Mouse (Mus musculus): Measurements from ENCODE around the gene Eif5a2.
"Not testable (repeated sequence)": the region's sequence is repeated elsewhere in the genome, so short reads cannot be mapped to it uniquely, and the experiment has no call there.

The Eif5a2 gene

GRCm38 (mm10) chr3:28780994-28781393, at the start of gene Eif5a2:
Eif5a2 (plus strand) TSS chr3:28781276.
- peak; percentile 76 for DNase-seq (ENCODE audit: low read depth, low spot score)

- peak; percentile 9 for DNase-seq (ENCODE audit: low read depth, low spot score)
These were observed 46.4 kb upstream of the Eif5a2 start for GRCm38 (mm10) chr3:28734712-28735111.

- DNase-seq (ENCODE audit: low read depth, low spot score), result no peak
These were observed 44.1 kb upstream of the Eif5a2 start for GRCm38 (mm10) chr3:28736981-28737380.

GRCm38 (mm10) chr3:28740353-28740752, 40.7 kb upstream of the Eif5a2 start:
- no peak for DNase-seq (ENCODE audit: low read depth, low spot score)

- DNase-seq (ENCODE audit: low read depth, low spot score), result no peak
These were observed 37.8 kb upstream of the Eif5a2 start for GRCm38 (mm10) chr3:28743251-28743650.

GRCm38 (mm10) chr3:28745835-28746483, 35.1 kb upstream of the Eif5a2 start:
- DNase-seq (ENCODE audit: low read depth, low spot score), result peak; percentile 77

GRCm38 (mm10) chr3:28748151-28748550, 32.9 kb upstream of the Eif5a2 start:
- no peak for DNase-seq (ENCODE audit: low read depth, low spot score)

- DNase-seq (ENCODE audit: low read depth, low spot score), result no peak
These were observed 32.1 kb upstream of the Eif5a2 start for GRCm38 (mm10) chr3:28748956-28749355.

GRCm38 (mm10) chr3:28755477-28755876, 25.6 kb upstream of the Eif5a2 start:
- DNase-seq (ENCODE audit: low read depth, low spot score), result no peak

GRCm38 (mm10) chr3:28761225-28761789, 19.8 kb upstream of the Eif5a2 start:
- no peak for DNase-seq (ENCODE audit: low read depth, low spot score)

- no peak for DNase-seq (ENCODE audit: low read depth, low spot score)
These were observed 14.1 kb upstream of the Eif5a2 start for GRCm38 (mm10) chr3:28766935-28767334.

GRCm38 (mm10) chr3:28768222-28768621, 12.9 kb upstream of the Eif5a2 start:
- no peak for DNase-seq (ENCODE audit: low read depth, low spot score)

- not testable (repeated sequence) for DNase-seq (ENCODE audit: low read depth, low spot score)
These were observed 8.2 kb upstream of the Eif5a2 start for GRCm38 (mm10) chr3:28772919-28773318.

- DNase-seq (ENCODE audit: low read depth, low spot score), result no peak
These were observed 5.7 kb upstream of the Eif5a2 start for GRCm38 (mm10) chr3:28775361-28775760.

GRCm38 (mm10) chr3:28775958-28776357, 5.1 kb upstream of the Eif5a2 start:
- no peak for DNase-seq (ENCODE audit: low read depth, low spot score)

GRCm38 (mm10) chr3:28776491-28776890, 4.6 kb upstream of the Eif5a2 start:
- no peak for DNase-seq (ENCODE audit: low read depth, low spot score)

- DNase-seq (ENCODE audit: low read depth, low spot score), result no peak
These were observed 565 bp upstream of the Eif5a2 start for GRCm38 (mm10) chr3:28780511-28780910.

GRCm38 (mm10) chr3:28781422-28781821, 346 bp downstream of the Eif5a2 start:
- no peak for DNase-seq (ENCODE audit: low read depth, low spot score)

GRCm38 (mm10) chr3:28781848-28782247, 772 bp downstream of the Eif5a2 start:
- DNase-seq (ENCODE audit: low read depth, low spot score), result no peak

- no peak for DNase-seq (ENCODE audit: low read depth, low spot score)
These were observed 3.1 kb downstream of the Eif5a2 start for GRCm38 (mm10) chr3:28784176-28784575.

- DNase-seq (ENCODE audit: low read depth, low spot score), result no peak
These were observed 13.8 kb downstream of the Eif5a2 start for GRCm38 (mm10) chr3:28794835-28795234.

GRCm38 (mm10) chr3:28805301-28806097, 24.4 kb downstream of the Eif5a2 start, which contains the start of gene Rpl22l1:
Rpl22l1 (plus strand) TSS chr3:28805436.
- peak; percentile 98 for DNase-seq (ENCODE audit: low read depth, low spot score)
